Mouse (Mus musculus) lung, postnatal 4 days (tissue): ENCODE data around the gene Asz1.

Experiments
- DNase-seq, 2 experiments: peaks; one replicate each; pipeline ENCODE4 v3.0.0; 2021

The Asz1 gene

DNA sequence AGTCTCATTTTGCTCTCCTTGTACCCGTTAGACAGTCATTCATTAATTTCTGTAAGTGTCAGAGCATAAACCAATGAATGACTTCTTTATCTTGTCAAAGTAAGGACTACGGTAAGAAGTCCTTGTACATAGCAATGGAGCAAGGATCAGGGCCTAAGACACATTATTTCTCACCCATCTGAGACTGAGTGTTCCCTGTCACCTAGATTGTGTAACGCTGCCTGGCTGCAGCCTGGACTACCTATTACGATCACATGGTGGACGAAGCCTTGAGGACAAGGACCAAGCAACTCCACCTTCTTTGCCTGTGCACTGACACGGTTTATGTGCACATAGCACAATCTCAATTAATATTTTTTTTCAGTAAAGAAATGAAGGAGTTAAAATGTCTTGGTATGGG is 106.8 kb downstream of the Asz1 start:
- no peak for DNase-seq
